Mouse (Mus musculus): ENCODE data around the gene Dusp12.

- no peak for TF ChIP-seq GATA1 (IDR thresholded peaks at IDR 0.05; ENCODE audit: low read length)
- no peak for TF ChIP-seq TAL1 (IDR thresholded peaks at IDR 0.05; ENCODE audit: low read length)
Observed at GRCm38 (mm10) chr1:170892279-170892678, 6.9 kb upstream of the Dusp12 start.
